In genomic region chr8:86460372-86460771, GRCm38 (mm10) we compare ENCODE assay signal across 27 mouse cellular contexts.
A peak's percentile ranks its signal among the peaks of the same experiment; 100 is the strongest.
DNase-seq lines count a peak whose midpoint lies in the region; ATAC-seq lines count a peak whose summit lies in the region.
"Had no signal": no experiment of that assay in that cellular context is flagged by ENCODE, and none has a peak within 500 bp of the region (broad histone marks: within the 10 kb centered on the region; RNA-seq: fewer than 3 reads in every experiment).

No protein-coding gene starts in this region.

- H3K36me3 ChIP-seq in forebrain, embryonic 14.5 days (ENCODE audit: control insufficient read depth, insufficient read depth, low read length), result no peaks in the 10 kb centered on the region
- H3K36me3 ChIP-seq in forebrain, embryonic 11.5 days (ENCODE audit: control insufficient read depth, insufficient read depth, low read length), result no peaks in the 10 kb centered on the region
- H3K36me3 ChIP-seq in neural tube, embryonic 13.5 days, result no peaks in the 10 kb centered on the region
- no peaks in the 10 kb centered on the region for H3K36me3 ChIP-seq in forebrain, embryonic 16.5 days (ENCODE audit: control insufficient read depth, insufficient read depth)
- H3K36me3 ChIP-seq: embryonic facial prominence, embryonic 10.5 days; embryonic facial prominence, embryonic 13.5 days; G1E; hindbrain, embryonic 12.5 days; hindbrain, embryonic 15.5 days had no signal

- ATAC-seq in forebrain, embryonic 14.5 days, result no peak
- no peak for ATAC-seq in forebrain, embryonic 11.5 days (replicated peaks; ENCODE audit: low FRiP score)
- ATAC-seq in neural tube, embryonic 13.5 days (ENCODE audit: low read depth), result no peak
- peak; percentile 84 for ATAC-seq in forebrain, embryonic 16.5 days
- ATAC-seq: intestine, postnatal 0 days; Patski had no signal

- H3K9ac ChIP-seq in forebrain, embryonic 14.5 days (ENCODE audit: low read length), result no peak overlapping the region
- no peak overlapping the region for H3K9ac ChIP-seq in forebrain, embryonic 11.5 days (ENCODE audit: low read length)
- H3K9ac ChIP-seq in neural tube, embryonic 13.5 days, result no peak overlapping the region
- no peak overlapping the region for H3K9ac ChIP-seq in forebrain, embryonic 16.5 days (replicated peaks; ENCODE audit: low read depth, low read length)
- H3K9ac ChIP-seq: embryonic facial prominence, embryonic 13.5 days; hindbrain, embryonic 12.5 days; hindbrain, embryonic 15.5 days had no signal

- H3K27ac ChIP-seq in forebrain, embryonic 14.5 days (ENCODE audit: low read depth, low read length), result no peak overlapping the region; the same call in 1 of the 2 replicates
- no peak overlapping the region for H3K27ac ChIP-seq in forebrain, embryonic 11.5 days (ENCODE audit: low read depth, low read length)
- H3K27ac ChIP-seq in neural tube, embryonic 13.5 days (replicated peaks), result 0 out of 2 replicates have a peak overlapping the region, but pooled peaks have one; percentile 13
- no peak overlapping the region for H3K27ac ChIP-seq in forebrain, embryonic 16.5 days (ENCODE audit: low read length)
- H3K27ac ChIP-seq: embryonic facial prominence, embryonic 10.5 days; embryonic facial prominence, embryonic 13.5 days; gastrocnemius, adult 2 months; hindbrain, embryonic 12.5 days; hindbrain, embryonic 15.5 days had no signal

- H3K9me3 ChIP-seq in forebrain, embryonic 14.5 days (replicated peaks; ENCODE audit: control insufficient read depth, low read length), result no peaks in the 10 kb centered on the region
- no peaks in the 10 kb centered on the region for H3K9me3 ChIP-seq in forebrain, embryonic 11.5 days (ENCODE audit: control insufficient read depth, low read length)
- H3K9me3 ChIP-seq in neural tube, embryonic 13.5 days, result no peaks in the 10 kb centered on the region
- no peaks in the 10 kb centered on the region for H3K9me3 ChIP-seq in forebrain, embryonic 16.5 days (ENCODE audit: control insufficient read depth, low read length)
- H3K9me3 ChIP-seq: embryonic facial prominence, embryonic 10.5 days; embryonic facial prominence, embryonic 13.5 days; G1E; hindbrain, embryonic 12.5 days; hindbrain, embryonic 15.5 days had no signal

- peak; percentile 42 for DNase-seq in forebrain, embryonic 14.5 days (ENCODE audit: low spot score)
- DNase-seq in forebrain, embryonic 11.5 days (ENCODE audit: low spot score), result no peak
- no peak for DNase-seq in neural tube, embryonic 10.5 days (ENCODE audit: extremely low spot score, low spot score)
- DNase-seq in adrenal gland, postnatal 10 days, result no peak
- no peak for DNase-seq in lung, postnatal 36 days
- DNase-seq: adrenal gland, postnatal 14 days; B cell, adult 2 months; cerebellum, adult 11 months; cerebellum, adult 2 months; cerebellum, adult 9-11 months; cerebellum, postnatal 25 days; embryo, embryonic 11 days; gastrocnemius, adult 2 months; gastrocnemius, postnatal 14 days; heart, adult 11 months had no signal

- no peaks in the 10 kb centered on the region for H3K27me3 ChIP-seq in forebrain, embryonic 14.5 days (replicated peaks; ENCODE audit: control insufficient read depth, insufficient read depth, low read length)
- no peaks in the 10 kb centered on the region for H3K27me3 ChIP-seq in forebrain, embryonic 11.5 days (ENCODE audit: control insufficient read depth, insufficient read depth, low read length)
- no peaks in the 10 kb centered on the region for H3K27me3 ChIP-seq in neural tube, embryonic 13.5 days
- no peaks in the 10 kb centered on the region for H3K27me3 ChIP-seq in forebrain, embryonic 16.5 days (replicated peaks; ENCODE audit: control insufficient read depth, insufficient read depth, low read length)
- H3K27me3 ChIP-seq: CH12.LX; embryonic facial prominence, embryonic 13.5 days; hindbrain, embryonic 12.5 days; hindbrain, embryonic 15.5 days; Patski had no signal

- no peak overlapping the region for H3K4me2 ChIP-seq in forebrain, embryonic 14.5 days (ENCODE audit: low read length)
- no peak overlapping the region for H3K4me2 ChIP-seq in forebrain, embryonic 11.5 days (ENCODE audit: low read depth, low read length, severe bottlenecking)
- no peak overlapping the region for H3K4me2 ChIP-seq in neural tube, embryonic 13.5 days
- no peak overlapping the region for H3K4me2 ChIP-seq in forebrain, embryonic 16.5 days (ENCODE audit: low read length)
- H3K4me2 ChIP-seq: embryonic facial prominence, embryonic 13.5 days; heart, embryonic 11.5 days; hindbrain, embryonic 12.5 days; hindbrain, embryonic 15.5 days had no signal

- H3K4me3 ChIP-seq in forebrain, embryonic 14.5 days (ENCODE audit: low read depth, low read length), result no peak overlapping the region
- H3K4me3 ChIP-seq in forebrain, embryonic 11.5 days (ENCODE audit: low read depth, low read length), result no peak overlapping the region
- H3K4me3 ChIP-seq in neural tube, embryonic 13.5 days, result no peak overlapping the region
- H3K4me3 ChIP-seq in forebrain, embryonic 16.5 days (replicated peaks; ENCODE audit: low read length), result no peak overlapping the region
- H3K4me3 ChIP-seq: embryonic facial prominence, embryonic 10.5 days; embryonic facial prominence, embryonic 13.5 days; erythroblast, embryonic 14.5 days; gastrocnemius, adult 2 months; hindbrain, embryonic 12.5 days; hindbrain, embryonic 15.5 days had no signal

- H3K4me1 ChIP-seq in forebrain, embryonic 14.5 days (ENCODE audit: control insufficient read depth, insufficient read depth, low read length), result no peaks in the 10 kb centered on the region
- H3K4me1 ChIP-seq in forebrain, embryonic 11.5 days (replicated peaks; ENCODE audit: control insufficient read depth, insufficient read depth, low read length), result no peaks in the 10 kb centered on the region
- 0 out of 2 replicates have a peak, but pooled peaks cover 7% of the 10 kb centered on the region for H3K4me1 ChIP-seq in neural tube, embryonic 13.5 days (replicated peaks)
- no peaks in the 10 kb centered on the region for H3K4me1 ChIP-seq in forebrain, embryonic 16.5 days (replicated peaks; ENCODE audit: control insufficient read depth, insufficient read depth, low read length)
- H3K4me1 ChIP-seq: embryonic facial prominence, embryonic 10.5 days; embryonic facial prominence, embryonic 13.5 days; hindbrain, embryonic 12.5 days had no signal

- WGBS in forebrain, embryonic 14.5 days, result 73% methylated on average over 5 of the region's 5 CpGs
- WGBS in forebrain, embryonic 11.5 days, result 80% methylated on average over 5 of the region's 5 CpGs
- 75% methylated on average over 5 of the region's 5 CpGs for WGBS in neural tube, embryonic 13.5 days
- WGBS in forebrain, embryonic 16.5 days, result 63% methylated on average over 5 of the region's 5 CpGs
